In the genomic region with DNA sequence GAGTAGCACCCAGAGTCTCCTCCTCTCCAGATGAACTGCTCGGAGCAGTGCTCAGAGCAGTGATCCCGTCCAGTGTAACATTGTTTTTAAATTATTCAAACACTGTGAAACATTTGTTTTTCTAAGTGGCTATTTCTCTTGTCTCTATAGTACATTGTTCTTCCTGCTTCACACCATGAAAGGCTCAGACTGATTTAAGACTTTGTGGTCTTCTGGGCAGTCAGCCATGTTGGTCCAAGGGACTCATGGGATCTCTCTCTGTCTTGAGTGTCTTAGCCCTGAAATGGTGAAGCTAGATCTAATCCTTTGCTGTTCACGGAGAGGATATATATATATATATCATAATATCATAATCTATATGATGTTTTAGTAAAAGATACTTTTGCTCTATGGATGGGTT, we compare ENCODE assay signal across 22 mouse cellular contexts.
DNase-seq lines count a peak whose midpoint lies in the region; ATAC-seq and TF ChIP-seq lines count a peak whose summit lies in the region.
"Had no signal": no experiment of that assay in that cellular context is flagged by ENCODE, and none has a peak within 500 bp of the region (broad histone marks: within the 10 kb centered on the region; RNA-seq: fewer than 3 reads in every experiment).

No protein-coding gene starts in this region.

- H3K9me3 ChIP-seq in kidney, postnatal 0 days (replicated peaks; ENCODE audit: low read length): no peaks in the 10 kb centered on the region

- 52% methylated on average over 3 of the region's 3 CpGs for WGBS in kidney, postnatal 0 days
- 68% methylated on average over 3 of the region's 3 CpGs for WGBS in kidney, adult 2 months

- no peak for TF ChIP-seq CTCF in kidney, postnatal 0 days (IDR thresholded peaks at IDR 0.05; ENCODE audit: low read depth)
- no peak for TF ChIP-seq CTCF in kidney, adult 2 months (conservative IDR thresholded peaks at IDR 0.05; ENCODE audit: insufficient read depth, insufficient read length, low read depth, low read length)

- no peak overlapping the region for H3K9ac ChIP-seq in kidney, postnatal 0 days (ENCODE audit: low read depth, low read length)

- no peaks in the 10 kb centered on the region for H3K4me1 ChIP-seq in kidney, postnatal 0 days (replicated peaks; ENCODE audit: insufficient read depth, low read length)
- no peaks in the 10 kb centered on the region for H3K4me1 ChIP-seq in kidney, adult 2 months (ENCODE audit: control insufficient read depth, insufficient read depth, low read length)

- no peak for TF ChIP-seq POLR2A in kidney, adult 2 months (IDR thresholded peaks at IDR 0.05; ENCODE audit: low read depth, low read length)

- no peak for ATAC-seq in kidney, postnatal 0 days (replicated peaks; ENCODE audit: low FRiP score, low read depth)
- ATAC-seq: activated CD4-positive, CD25-positive, alpha-beta regulatory T cell, adult 4 months; CD4-positive, CD25-positive, alpha-beta regulatory T cell, adult 4 months; Patski had no signal

- no peak overlapping the region for H3K27ac ChIP-seq in kidney, postnatal 0 days
- H3K27ac ChIP-seq in kidney, adult 2 months (ENCODE audit: insufficient read depth, low read depth, low read length): no peak overlapping the region

- no peak overlapping the region for H3K4me3 ChIP-seq in kidney, postnatal 0 days (replicated peaks; ENCODE audit: low read depth, low read length)
- H3K4me3 ChIP-seq in kidney, adult 2 months (ENCODE audit: insufficient read depth, low read depth, low read length): no peak overlapping the region

- H3K4me2 ChIP-seq in kidney, postnatal 0 days (ENCODE audit: low read length): no peak overlapping the region

- H3K27me3 ChIP-seq in kidney, postnatal 0 days (ENCODE audit: insufficient read depth, low read length): no peaks in the 10 kb centered on the region
- no peaks in the 10 kb centered on the region; the same call in 1 of the 2 replicates for H3K27me3 ChIP-seq in kidney, adult 2 months (replicated peaks; ENCODE audit: control insufficient read depth, insufficient read depth, low read length)
- H3K27me3 ChIP-seq: CH12.LX, Patski had no signal

- H3K36me3 ChIP-seq in kidney, postnatal 0 days (ENCODE audit: insufficient read depth, low read length): no peaks in the 10 kb centered on the region
- no peaks in the 10 kb centered on the region for H3K36me3 ChIP-seq in kidney, adult 2 months (ENCODE audit: control insufficient read depth, insufficient read depth, low read length)
- H3K36me3 ChIP-seq: G1E had no signal

- peak; percentile 54 for DNase-seq in kidney, postnatal 0 days (ENCODE audit: low spot score)
- DNase-seq in kidney, postnatal 36 days: no peak
- DNase-seq in kidney, postnatal 10 days: peak; percentile 63
- no peak for DNase-seq in kidney, adult 18-20 months
- DNase-seq in kidney, postnatal 14 days: peak; percentile 21
- no peak for DNase-seq in kidney, adult 8-10 months
- DNase-seq in kidney, postnatal 4 days: peak; percentile 43 to 51
- no peak for DNase-seq in kidney, adult 2 months
- DNase-seq: adrenal gland, adult 2 months; adrenal gland, adult 8-10 months; adrenal gland, postnatal 10 days; adrenal gland, postnatal 14 days; adrenal gland, postnatal 25 days; adrenal gland, postnatal 36 days; B cell, adult 2 months; cerebellum, adult 11 months; cerebellum, adult 11-12 months had no signal

Comparison
In these comparisons a context has a peak if more than half of its experiments do, and no peak if none do; other contexts are left out.
1. DNase-seq: peak in kidney, postnatal 0 days (single experiment), kidney, postnatal 10 days (single experiment), kidney, postnatal 14 days (single experiment) and kidney, postnatal 4 days (2 of 2); none in kidney, postnatal 36 days (0 of 2), kidney, adult 18-20 months (single experiment), kidney, adult 8-10 months (0 of 2) and kidney, adult 2 months (single experiment).